Mouse (Mus musculus): ENCODE results near the gene Slc11a2.

The Slc11a2 gene

DNA sequence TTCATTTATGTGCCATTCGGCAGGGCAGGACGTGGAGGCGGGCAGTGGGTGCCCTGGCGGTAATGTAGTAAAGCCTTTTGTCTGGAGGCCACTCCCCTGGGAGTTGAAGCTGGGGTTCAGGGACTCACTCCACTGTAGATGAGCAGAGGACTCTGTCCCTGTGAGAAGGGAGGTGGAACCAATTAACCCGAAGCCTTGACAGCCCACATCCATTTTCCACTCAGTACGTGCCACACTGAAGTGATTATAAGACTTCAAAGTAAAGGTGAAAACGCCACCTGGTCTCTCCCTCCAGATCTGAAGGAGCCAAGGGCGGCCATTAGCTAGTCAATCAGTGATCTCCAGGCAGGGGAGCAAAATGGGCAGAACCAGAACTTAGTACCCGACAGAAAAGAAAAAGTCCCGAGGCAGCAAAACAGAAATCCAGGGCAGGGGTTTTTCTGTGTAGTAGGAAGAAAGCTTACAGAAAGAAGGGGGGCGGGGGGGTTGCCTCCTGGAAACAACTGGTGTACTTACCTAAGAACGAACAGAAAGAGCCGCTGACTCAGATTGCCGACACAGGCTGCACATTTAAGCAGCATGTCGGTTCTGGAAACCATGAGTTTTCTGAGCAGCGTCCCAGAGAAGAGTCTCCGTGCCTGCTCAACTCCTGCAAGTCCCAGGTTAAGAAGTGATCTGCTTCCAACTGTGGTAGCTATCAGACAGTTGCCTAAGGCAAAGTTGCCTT lies at the start of gene Slc11a2:
TSS of gene Slc11a2 (minus strand) at position 677 of the 727 bp plus-strand sequence.
- no peak for DNase-seq (ENCODE audit: low read depth)

DNA sequence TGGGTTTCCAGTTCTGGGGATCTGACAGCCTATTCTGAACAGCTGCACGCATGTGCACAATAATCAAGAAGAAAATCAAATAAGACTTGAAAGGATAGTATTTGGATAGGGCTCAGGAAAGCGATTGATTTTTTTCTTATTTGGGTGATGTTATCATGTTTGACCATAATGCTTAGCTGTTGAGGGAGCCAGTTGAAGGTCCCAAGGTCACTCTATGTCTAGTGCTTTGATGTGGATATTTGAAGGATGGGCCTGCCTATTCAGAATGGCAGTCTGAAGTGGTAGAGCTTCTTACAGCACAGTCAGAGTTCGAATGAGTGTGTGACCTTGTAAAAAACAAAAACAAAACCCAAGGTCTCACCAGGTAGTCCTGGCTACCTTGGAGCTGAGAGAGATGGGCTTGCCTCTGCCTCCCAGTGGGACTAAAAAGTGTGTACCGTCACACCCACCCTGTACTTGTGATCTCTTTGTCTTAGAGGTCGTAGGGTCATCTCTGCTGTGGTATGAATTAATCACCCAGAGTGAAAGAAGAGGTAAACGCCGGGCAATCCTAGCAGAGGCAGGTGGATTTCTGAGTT lies 49.1 kb upstream of the Slc11a2 start:
- DNase-seq (ENCODE audit: low read depth), result no peak

DNA sequence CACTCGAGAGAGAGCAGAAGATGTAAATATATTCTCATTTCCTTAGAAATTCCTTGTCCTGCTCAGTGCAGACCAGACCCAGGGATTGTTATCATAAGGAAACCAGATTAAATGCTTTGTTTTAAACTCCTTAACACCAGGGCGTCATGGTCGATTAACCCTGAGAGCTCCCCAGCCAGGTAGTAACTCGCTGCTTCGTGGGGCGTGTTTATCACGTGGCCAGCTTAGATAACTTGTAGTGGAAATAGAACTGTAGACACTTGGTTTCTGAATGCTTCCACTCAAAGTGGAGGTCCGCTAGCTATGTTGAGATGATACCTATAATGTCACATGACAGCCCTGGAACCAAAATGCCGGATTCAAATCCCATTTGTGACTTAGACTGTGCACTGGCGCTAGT lies 45.2 kb upstream of the Slc11a2 start:
- DNase-seq (ENCODE audit: low read depth), result no peak

DNA sequence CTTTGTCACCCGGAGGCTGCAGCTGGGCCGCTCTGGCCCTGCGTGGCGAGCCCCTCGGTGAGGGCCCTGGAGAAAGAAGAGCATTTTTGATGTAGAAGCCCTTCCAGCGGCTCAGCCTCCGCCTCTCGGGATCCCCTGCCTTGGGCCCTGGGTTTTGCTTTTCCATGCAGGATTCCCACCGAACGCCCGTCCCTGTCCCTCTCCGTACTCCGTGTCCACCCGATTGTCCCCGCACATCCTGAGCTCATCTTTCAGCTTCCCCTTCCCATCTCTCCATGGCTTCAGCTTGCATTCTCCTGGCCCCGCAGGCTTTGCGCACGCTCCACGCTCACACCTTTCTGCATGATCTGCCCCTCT lies 44.3 kb upstream of the Slc11a2 start:
- DNase-seq (ENCODE audit: low read depth), result no peak

DNA sequence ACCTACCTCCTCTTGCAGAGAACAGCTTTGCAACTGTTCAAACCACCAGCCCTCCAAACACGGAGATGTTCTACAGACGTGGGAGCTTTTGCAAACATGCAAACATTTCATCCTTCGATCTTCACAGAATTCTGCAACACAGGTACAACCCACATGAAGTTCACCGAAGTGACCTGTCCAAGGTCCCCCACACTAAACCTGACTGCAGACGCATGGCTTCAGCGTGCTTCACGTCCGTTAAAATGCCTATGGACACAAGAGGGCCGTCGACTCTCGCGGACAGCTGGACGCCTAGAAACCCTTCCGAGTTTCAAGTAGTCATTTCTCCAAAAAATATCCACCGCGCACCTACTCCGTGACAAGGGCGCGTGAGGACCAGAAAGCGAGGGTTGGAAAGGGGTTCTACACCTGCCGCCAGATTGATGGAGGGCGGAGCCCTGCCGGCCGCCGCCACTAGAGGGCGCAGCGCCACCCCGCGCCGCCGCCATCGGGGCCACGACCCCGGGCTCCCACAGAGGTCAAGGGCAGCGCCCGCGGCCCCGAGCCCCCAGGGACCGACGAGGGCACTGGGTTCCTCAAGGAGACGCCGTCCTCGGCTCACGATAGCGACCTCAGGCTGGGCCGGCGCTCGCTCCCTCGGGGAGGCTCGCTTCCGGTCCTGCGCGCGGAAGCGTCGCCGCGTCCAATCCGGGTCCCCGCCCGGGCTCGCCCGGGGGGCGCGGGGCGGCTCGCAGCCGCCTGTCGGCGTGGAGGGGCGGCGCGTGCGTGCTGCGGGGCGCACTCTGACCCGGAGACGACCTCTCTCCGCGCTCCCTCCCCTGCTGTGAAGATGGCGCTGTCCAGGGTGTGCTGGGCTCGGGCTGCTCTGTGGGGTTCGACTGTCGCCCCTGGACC lies 43.7 kb upstream of the Slc11a2 start, which contains the start of gene Letmd1:
TSS of gene Letmd1 (plus strand) at position 729 of the 894 bp plus-strand sequence.
- DNase-seq (ENCODE audit: low read depth), result peak; percentile 58

- no peak for DNase-seq (ENCODE audit: low read depth)
Observed at GRCm38 (mm10) chr15:100467738-100468137, 42.9 kb upstream of the Slc11a2 start.

GRCm38 (mm10) chr15:100465432-100465831 lies 40.6 kb upstream of the Slc11a2 start:
- DNase-seq (ENCODE audit: low read depth), result no peak

DNA sequence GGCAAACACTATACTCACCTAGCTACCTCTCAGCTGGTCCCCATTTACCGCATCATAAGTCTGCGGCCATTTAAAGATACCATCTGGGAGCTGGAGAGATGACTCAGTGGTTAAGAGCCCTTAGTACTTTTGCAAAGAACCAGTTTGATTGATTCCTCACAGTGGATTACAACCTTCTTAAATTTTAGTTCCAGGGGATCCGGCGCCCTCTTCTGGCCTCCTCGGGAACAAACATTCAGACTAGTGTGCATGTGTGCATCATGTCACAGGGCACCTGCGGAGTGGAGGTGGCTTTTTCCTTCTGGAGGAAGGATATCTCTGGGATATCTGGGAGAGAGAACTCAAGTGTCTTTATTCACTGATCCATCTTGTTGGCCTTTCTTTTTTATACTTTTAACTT lies 38.8 kb upstream of the Slc11a2 start:
- no peak for DNase-seq (ENCODE audit: low read depth)

GRCm38 (mm10) chr15:100462086-100462485 lies 37.2 kb upstream of the Slc11a2 start:
- DNase-seq (ENCODE audit: low read depth), result no peak

- DNase-seq (ENCODE audit: low read depth), result no peak
Observed at GRCm38 (mm10) chr15:100461646-100462045, 36.8 kb upstream of the Slc11a2 start.

- no peak for DNase-seq (ENCODE audit: low read depth)
Observed at GRCm38 (mm10) chr15:100460942-100461341, 36.1 kb upstream of the Slc11a2 start.

DNA sequence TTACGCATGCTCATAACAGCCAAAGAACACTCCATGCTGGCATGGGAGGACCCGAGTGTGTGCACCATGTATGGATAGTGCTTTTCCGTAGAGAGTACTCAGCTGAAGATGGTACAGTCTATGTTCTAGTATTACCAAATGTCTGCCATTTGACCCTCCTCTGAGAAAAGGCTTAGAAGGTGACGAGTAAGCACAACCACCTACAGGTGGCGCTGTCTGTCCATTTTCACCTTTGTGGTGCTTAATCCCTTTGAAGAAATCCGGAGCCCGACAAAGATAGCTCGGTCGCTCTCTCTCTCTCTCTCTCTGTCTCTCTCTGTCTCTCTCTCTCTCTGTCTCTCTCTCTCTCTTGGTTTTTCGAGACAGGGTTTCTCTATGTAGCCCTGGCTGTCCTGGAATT lies 33.2 kb upstream of the Slc11a2 start:
- DNase-seq (ENCODE audit: low read depth), result peak; percentile 89

DNA sequence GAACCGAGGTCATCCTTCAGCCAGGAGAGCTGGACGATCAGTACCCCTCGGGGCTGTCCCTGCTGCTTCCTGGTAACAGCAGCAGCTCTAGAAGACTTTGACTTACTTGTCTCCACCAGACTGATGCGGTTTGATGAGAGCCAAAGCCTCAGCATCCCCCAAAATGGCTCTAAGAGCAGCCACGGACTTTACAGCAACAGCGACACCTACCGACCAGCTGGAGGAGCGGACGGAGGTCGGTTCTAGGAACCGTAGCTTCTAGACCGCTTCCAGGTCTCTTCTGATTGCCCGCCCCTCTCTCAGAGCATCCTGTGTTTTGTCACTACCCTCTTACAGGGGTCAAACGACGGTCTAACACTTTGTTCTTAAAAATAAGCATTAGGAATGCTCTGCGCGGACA lies 32.5 kb upstream of the Slc11a2 start:
- peak; percentile 82 for DNase-seq (ENCODE audit: low read depth)

GRCm38 (mm10) chr15:100456356-100456991 lies 31.6 kb upstream of the Slc11a2 start:
- DNase-seq (ENCODE audit: low read depth), result no peak

DNA sequence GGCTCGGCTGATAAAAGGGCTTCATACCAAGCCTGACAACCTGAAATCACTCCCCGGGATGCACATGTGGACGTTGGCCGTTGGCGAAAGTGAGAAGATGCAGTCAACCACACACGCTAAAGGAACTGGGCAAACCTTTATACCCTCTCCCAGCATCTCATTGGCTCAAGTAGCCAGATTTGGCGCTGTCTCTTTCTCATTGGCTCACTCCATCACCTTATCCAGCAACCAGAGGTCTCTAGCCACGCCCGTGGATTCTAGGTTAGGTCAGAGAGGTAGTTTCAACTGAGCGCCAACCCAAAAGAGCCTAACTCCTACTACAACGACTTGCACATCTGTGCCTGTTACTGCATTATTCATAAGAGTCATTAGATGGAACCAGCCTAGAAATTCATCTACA lies 27.6 kb upstream of the Slc11a2 start:
- DNase-seq (ENCODE audit: low read depth), result no peak

DNA sequence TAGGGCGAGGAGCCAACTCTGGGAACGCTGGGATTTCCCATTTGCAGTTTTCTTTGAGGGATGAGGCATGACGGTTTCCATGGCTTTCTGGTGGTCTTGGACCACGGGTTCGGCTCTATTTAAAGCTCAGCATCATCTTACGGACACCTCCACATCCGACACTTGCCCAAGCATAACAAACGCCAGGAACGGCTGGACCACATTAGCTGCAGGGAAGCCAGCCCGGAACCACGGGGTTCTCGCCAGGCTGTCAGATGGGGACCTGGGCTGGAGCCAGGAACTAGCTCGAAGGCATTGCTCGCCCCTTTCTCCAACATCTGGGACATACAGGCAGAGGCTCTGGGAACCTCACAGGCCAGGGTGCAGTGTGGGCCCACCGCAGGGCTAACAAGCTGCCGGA lies 26.4 kb upstream of the Slc11a2 start:
- no peak for DNase-seq (ENCODE audit: low read depth)

GRCm38 (mm10) chr15:100449495-100449894 lies 24.6 kb upstream of the Slc11a2 start:
- no peak for DNase-seq (ENCODE audit: low read depth)

GRCm38 (mm10) chr15:100448572-100448971 lies 23.7 kb upstream of the Slc11a2 start:
- DNase-seq (ENCODE audit: low read depth), result no peak

- DNase-seq (ENCODE audit: low read depth), result no peak
Observed at GRCm38 (mm10) chr15:100446887-100447286, 22.0 kb upstream of the Slc11a2 start.

DNA sequence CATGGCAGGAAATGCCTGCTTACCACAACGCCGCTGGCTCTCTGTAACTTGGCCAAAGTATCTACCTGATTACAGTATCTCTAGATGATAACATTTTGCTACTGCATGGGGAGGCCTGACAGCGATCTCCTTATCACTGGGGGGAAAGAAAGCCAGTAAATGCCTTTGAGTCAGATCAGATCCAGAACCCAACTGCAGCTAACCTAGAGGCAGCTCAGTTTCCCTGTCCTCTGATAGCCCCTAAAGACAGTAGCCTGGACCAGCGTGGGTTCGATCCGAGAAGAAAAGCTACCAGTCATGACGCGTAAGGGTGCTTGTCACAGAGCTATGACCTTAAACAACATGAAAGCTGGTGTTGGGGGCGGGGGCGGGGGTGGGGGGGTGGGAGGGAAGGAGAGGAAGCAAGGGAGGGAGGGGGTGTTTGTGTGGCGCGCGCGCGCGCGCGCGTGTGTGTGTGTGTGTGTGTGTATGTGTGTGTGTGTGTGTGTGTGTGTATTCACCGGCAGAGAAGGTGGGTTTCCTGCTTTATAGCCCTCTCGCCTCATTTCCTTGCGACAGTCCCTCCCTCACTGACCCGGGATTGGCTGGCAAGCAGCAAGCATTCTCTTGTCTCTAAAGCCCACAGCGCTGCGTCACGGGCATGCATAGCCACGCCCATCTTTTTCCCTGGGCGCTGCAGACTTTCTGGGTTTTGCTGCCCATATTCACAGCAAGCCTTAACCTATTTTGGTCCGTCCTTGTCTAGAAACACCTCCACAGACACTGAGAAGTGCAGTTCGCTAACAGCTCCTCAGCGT lies 18.5 kb upstream of the Slc11a2 start:
- DNase-seq (ENCODE audit: low read depth), result peak; percentile 79

- DNase-seq (ENCODE audit: low read depth), result no peak
Observed at GRCm38 (mm10) chr15:100436518-100436917, 11.6 kb upstream of the Slc11a2 start.

DNA sequence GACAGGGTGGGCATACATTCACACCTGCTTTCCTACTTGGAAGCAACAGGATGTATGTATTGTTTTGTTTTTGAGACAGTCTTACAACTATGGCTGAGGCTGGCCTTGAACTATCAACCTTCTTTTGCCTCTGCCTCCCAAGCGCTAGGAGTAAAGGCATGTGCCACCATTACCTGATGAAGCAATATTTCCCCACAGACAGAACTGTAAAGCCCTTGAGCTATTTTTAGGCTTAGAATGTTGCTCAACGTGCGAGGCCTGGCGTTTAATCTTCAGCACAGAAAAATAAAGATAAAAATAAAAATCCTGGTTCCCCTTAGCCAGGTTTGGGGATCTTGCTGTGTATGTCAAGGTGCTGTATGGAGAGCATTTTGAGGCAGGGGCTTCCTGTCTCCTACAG lies 11.2 kb upstream of the Slc11a2 start:
- DNase-seq (ENCODE audit: low read depth), result no peak
